Mouse (Mus musculus): ENCODE data around the gene Atp5h. TPM values are rescaled to one million over a fixed set of nuclear protein-coding genes. Genes with fewer than 3 reads are reported as not detected.

Gene Atp5h
- polyA plus RNA-seq, 1 experiment from 2014 or later: 960 TPM

Small RNAs within 50 kb of the gene (microRNA-seq; reads per million reads assigned to microRNA genes)
- gene Mir3968: 0.70 reads per million

Other genes with a start within 250 kb of the Atp5h start
- gene Tmem104, start 232.5 kb downstream of the Atp5h start, polyA plus RNA-seq (2016; fragmentation: Nextera tagmentation; extraction: Ambion mirVana): 5.8 and 8.2 TPM in 2 replicates
- gene Nat9, start 232.1 kb downstream of the Atp5h start, polyA plus RNA-seq (2016; fragmentation: Nextera tagmentation; extraction: Ambion mirVana): 17.8 and 23.6 TPM in 2 replicates
- gene Grin2c, start 152.7 kb downstream of the Atp5h start, polyA plus RNA-seq (2016; fragmentation: Nextera tagmentation; extraction: Ambion mirVana): 0.09 and 0.21 TPM in 2 replicates
- 13.2 and 16.1 TPM in 2 replicates for gene Fdxr, start 142.9 kb downstream of the Atp5h start, polyA plus RNA-seq (2016; fragmentation: Nextera tagmentation; extraction: Ambion mirVana)
- gene Fads6, start 122.3 kb downstream of the Atp5h start, polyA plus RNA-seq (2016; fragmentation: Nextera tagmentation; extraction: Ambion mirVana): 0.10 and 0.15 TPM in 2 replicates
- 0.56 TPM in 1 of 2 replicates, not detected in the other for gene Otop2, start 112.8 kb downstream of the Atp5h start, polyA plus RNA-seq (2016; fragmentation: Nextera tagmentation; extraction: Ambion mirVana)
- gene Ush1g, start 97.9 kb downstream of the Atp5h start, polyA plus RNA-seq (2016; fragmentation: Nextera tagmentation; extraction: Ambion mirVana): not detected in 2 replicates
- not detected in 2 replicates for gene Otop3, start 85.2 kb downstream of the Atp5h start, polyA plus RNA-seq (2016; fragmentation: Nextera tagmentation; extraction: Ambion mirVana)
- 2.2 and 2.5 TPM in 2 replicates for gene Hid1, start 52.2 kb downstream of the Atp5h start, polyA plus RNA-seq (2016; fragmentation: Nextera tagmentation; extraction: Ambion mirVana)
- 19.7 and 19.9 TPM in 2 replicates for gene Cdr2l, start 38.0 kb downstream of the Atp5h start, polyA plus RNA-seq (2016; fragmentation: Nextera tagmentation; extraction: Ambion mirVana)
- gene Mrpl58, start 16.2 kb downstream of the Atp5h start, polyA plus RNA-seq (2016; fragmentation: Nextera tagmentation; extraction: Ambion mirVana): 175 and 182 TPM in 2 replicates
- gene Kctd2, start 166 bp upstream of the Atp5h start, polyA plus RNA-seq (2016; fragmentation: Nextera tagmentation; extraction: Ambion mirVana): 25.3 and 26.5 TPM in 2 replicates
- gene Trim80, start 20.6 kb upstream of the Atp5h start, polyA plus RNA-seq (2016; fragmentation: Nextera tagmentation; extraction: Ambion mirVana): 0.10 TPM in 1 of 2 replicates, not detected in the other
- gene Slc16a5, start 42.5 kb upstream of the Atp5h start, polyA plus RNA-seq (2016; fragmentation: Nextera tagmentation; extraction: Ambion mirVana): 0.15 TPM in 1 of 2 replicates, not detected in the other
- gene Armc7, start 55.7 kb upstream of the Atp5h start, polyA plus RNA-seq (2016; fragmentation: Nextera tagmentation; extraction: Ambion mirVana): 7.5 and 9.6 TPM in 2 replicates
- gene Nt5c, start 71.9 kb upstream of the Atp5h start, polyA plus RNA-seq (2016; fragmentation: Nextera tagmentation; extraction: Ambion mirVana): 66.2 and 78.2 TPM in 2 replicates
- gene Jpt1, start 94.4 kb upstream of the Atp5h start, polyA plus RNA-seq (2016; fragmentation: Nextera tagmentation; extraction: Ambion mirVana): 512 and 557 TPM in 2 replicates
- 1,335 and 1,406 TPM in 2 replicates for gene Sumo2, start 116.3 kb upstream of the Atp5h start, polyA plus RNA-seq (2016; fragmentation: Nextera tagmentation; extraction: Ambion mirVana)
- 211 and 212 TPM in 2 replicates for gene Nup85, start 144.5 kb upstream of the Atp5h start, polyA plus RNA-seq (2016; fragmentation: Nextera tagmentation; extraction: Ambion mirVana)
- 96.0 and 106 TPM in 2 replicates for gene Mrps7, start 184.0 kb upstream of the Atp5h start, polyA plus RNA-seq (2016; fragmentation: Nextera tagmentation; extraction: Ambion mirVana)
- 20.3 and 21.7 TPM in 2 replicates for gene Gga3, start 184.1 kb upstream of the Atp5h start, polyA plus RNA-seq (2016; fragmentation: Nextera tagmentation; extraction: Ambion mirVana)
- gene Mif4gd, start 193.0 kb upstream of the Atp5h start, polyA plus RNA-seq (2016; fragmentation: Nextera tagmentation; extraction: Ambion mirVana): 18.2 and 18.6 TPM in 2 replicates
- 24.1 and 34.0 TPM in 2 replicates for gene Slc25a19, start 208.3 kb upstream of the Atp5h start, polyA plus RNA-seq (2016; fragmentation: Nextera tagmentation; extraction: Ambion mirVana)

All from limb, embryonic 12.5 days (tissue).